Mouse (Mus musculus): ENCODE results near the gene Aurkb. TPM values are rescaled to one million over a fixed set of nuclear protein-coding genes. Genes with fewer than 3 reads are reported as not detected.
A peak's percentile ranks its signal among the peaks of the same experiment; 100 is the strongest.
"Not testable (repeated sequence)": the region's sequence is repeated elsewhere in the genome, so short reads cannot be mapped to it uniquely, and the experiment has no call there.

Gene Aurkb
- polyA plus RNA-seq (2014; fragmentation: Nextera tagmentation; extraction: Ambion mirVana) = 209 and 211 TPM in 2 replicates

GRCm38 (mm10) chr11:69045531-69046394 lies at the start of gene Aurkb:
Gene Aurkb (plus strand): TSS chr11:69045647.
- ATAC-seq (ENCODE audit: insufficient read depth) = peak; percentile 73
- Histone ChIP-seq H3K4me2 (peak within 1 kb of the TSS; percentile 91), H3K9ac (peak within 1 kb of the TSS; percentile 87), H3K27ac (ENCODE audit: low read depth) (peak within 1 kb of the TSS; percentile 98), H3K4me1 (ENCODE audit: insufficient read depth) (peaks cover 13% of the 10 kb centered on the region), H3K9me3 (ENCODE audit: low read depth, low read length) (no peaks in the 10 kb centered on the region), H3K27me3 (ENCODE audit: insufficient read depth, low read length) (no peaks in the 10 kb centered on the region), H3K4me3 (ENCODE audit: low read depth, low read length) (peak within 1 kb of the TSS; percentile 90), H3K36me3 (ENCODE audit: insufficient read depth) (peaks cover 35% of the 10 kb centered on the region)
- WGBS = under 1% methylated on average over 54 of the region's 54 CpGs
- TF ChIP-seq CTCF (IDR thresholded peaks at IDR 0.05; ENCODE audit: low read depth) = no peak; the same call in none of the 2 replicates
- peak; percentile 98 for DNase-seq

- ATAC-seq (ENCODE audit: insufficient read depth) (no peak), DNase-seq (no peak)
- Histone ChIP-seq H3K4me3 (ENCODE audit: low read depth, low read length) (no peak overlapping the region), H3K27me3 (ENCODE audit: insufficient read depth, low read length) (no peaks in the 10 kb centered on the region), H3K4me1 (ENCODE audit: insufficient read depth) (no peaks in the 10 kb centered on the region), H3K27ac (ENCODE audit: low read depth) (no peak overlapping the region), H3K36me3 (ENCODE audit: insufficient read depth) (peaks cover 98% of the 10 kb centered on the region), H3K9me3 (ENCODE audit: low read depth, low read length) (no peaks in the 10 kb centered on the region), H3K4me2 (no peak overlapping the region), H3K9ac (no peak overlapping the region)
- 80% methylated on average over 4 of the region's 4 CpGs for WGBS
- no peak for TF ChIP-seq CTCF (IDR thresholded peaks at IDR 0.05; ENCODE audit: low read depth)
Observed at GRCm38 (mm10) chr11:68997080-68997479, 48.4 kb upstream of the Aurkb start.

DNA sequence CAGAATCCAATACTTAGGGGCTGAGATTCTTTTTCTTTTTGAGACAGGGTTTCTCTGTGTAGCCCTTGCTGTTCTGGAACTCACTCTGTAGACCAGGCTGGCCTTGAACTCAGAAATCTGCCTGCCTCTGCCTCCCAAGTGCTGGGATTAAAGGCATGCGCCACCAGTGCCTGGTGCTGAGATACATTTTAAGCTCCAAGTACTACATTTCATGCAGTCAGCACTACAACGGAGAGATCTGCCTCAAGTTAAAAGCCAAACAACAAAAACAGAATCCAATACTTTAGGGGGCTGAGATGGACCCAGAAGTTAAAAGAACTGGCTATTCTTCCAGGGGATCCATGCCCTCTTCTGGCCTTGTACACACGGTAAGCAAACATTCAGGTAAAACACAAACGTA lies 42.7 kb upstream of the Aurkb start:
- 91% methylated on average over 4 of the region's 4 CpGs for WGBS
- H3K9me3 ChIP-seq (ENCODE audit: low read depth, low read length); H3K4me2 ChIP-seq; ATAC-seq (ENCODE audit: insufficient read depth); H3K4me3 ChIP-seq (ENCODE audit: low read depth, low read length); H3K27me3 ChIP-seq (ENCODE audit: insufficient read depth, low read length); DNase-seq; H3K9ac ChIP-seq; H3K27ac ChIP-seq (ENCODE audit: low read depth); H3K4me1 ChIP-seq (ENCODE audit: insufficient read depth): not testable (repeated sequence)
- H3K36me3 ChIP-seq (ENCODE audit: insufficient read depth) = peaks cover 56% of the 10 kb centered on the region

DNA sequence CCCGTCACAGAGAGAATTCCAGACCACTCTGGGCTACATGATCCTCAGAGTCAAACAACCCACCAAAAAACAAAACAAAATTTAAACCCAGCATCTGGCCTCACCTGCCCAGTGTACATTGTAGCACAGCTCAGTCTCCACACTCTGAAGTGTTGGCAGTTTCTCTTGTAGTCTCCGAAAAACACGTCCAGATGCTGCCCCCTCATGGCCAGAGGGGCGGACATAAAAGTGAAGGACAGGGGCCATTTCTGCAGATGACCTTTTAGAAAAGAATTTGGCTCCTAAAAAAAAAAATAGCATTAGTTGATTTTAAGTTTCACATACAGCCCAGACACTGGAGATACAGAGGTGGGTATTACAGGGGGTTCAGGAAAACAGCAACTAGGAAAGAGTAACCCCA lies 41.9 kb upstream of the Aurkb start:
- DNase-seq (peak; percentile 48), ATAC-seq (ENCODE audit: insufficient read depth) (no peak)
- Histone ChIP-seq H3K36me3 (ENCODE audit: insufficient read depth) (peaks cover 48% of the 10 kb centered on the region), H3K27me3 (ENCODE audit: insufficient read depth, low read length) (no peaks in the 10 kb centered on the region), H3K4me1 (ENCODE audit: insufficient read depth) (no peaks in the 10 kb centered on the region), H3K9me3 (ENCODE audit: low read depth, low read length) (no peaks in the 10 kb centered on the region), H3K27ac (ENCODE audit: low read depth) (no peak overlapping the region), H3K4me2 (no peak overlapping the region), H3K9ac (no peak overlapping the region), H3K4me3 (ENCODE audit: low read depth, low read length) (no peak overlapping the region)
- TF ChIP-seq CTCF (IDR thresholded peaks at IDR 0.05; ENCODE audit: low read depth) = 0 out of 2 replicates have a peak, but pooled peaks have one; percentile 29
- WGBS = 55% methylated on average over 4 of the region's 4 CpGs

DNA sequence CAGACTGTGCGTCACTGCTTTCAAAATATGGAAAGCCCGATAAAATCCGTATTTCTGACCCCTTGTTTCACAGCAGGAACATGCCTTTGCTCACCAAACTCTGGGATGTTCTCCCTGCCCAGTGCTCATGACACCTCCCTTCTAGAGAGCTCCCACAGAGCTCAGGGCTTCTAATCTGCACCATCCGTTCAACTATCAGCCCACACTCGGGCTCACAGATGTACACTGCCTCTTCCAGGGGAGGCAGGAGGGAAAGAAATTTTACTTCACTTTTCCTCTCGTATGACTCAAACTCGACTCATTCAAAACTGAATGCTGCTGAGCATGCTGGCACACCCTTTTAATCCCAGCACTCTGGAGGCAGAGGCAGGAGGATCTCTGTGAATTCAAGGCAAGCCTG lies 40.3 kb upstream of the Aurkb start:
- no peak for DNase-seq
- Histone ChIP-seq H3K4me2 (no peak overlapping the region), H3K27me3 (ENCODE audit: insufficient read depth, low read length) (no peaks in the 10 kb centered on the region), H3K4me3 (ENCODE audit: low read depth, low read length) (no peak overlapping the region), H3K4me1 (ENCODE audit: insufficient read depth) (no peaks in the 10 kb centered on the region), H3K9ac (no peak overlapping the region), H3K9me3 (ENCODE audit: low read depth, low read length) (no peaks in the 10 kb centered on the region), H3K27ac (ENCODE audit: low read depth) (no peak overlapping the region), H3K36me3 (ENCODE audit: insufficient read depth) (peaks cover 32% of the 10 kb centered on the region)
- WGBS = 88% methylated on average over 7 of the region's 7 CpGs
- no peak for ATAC-seq (ENCODE audit: insufficient read depth)
- TF ChIP-seq CTCF (IDR thresholded peaks at IDR 0.05; ENCODE audit: low read depth) = no peak

DNA sequence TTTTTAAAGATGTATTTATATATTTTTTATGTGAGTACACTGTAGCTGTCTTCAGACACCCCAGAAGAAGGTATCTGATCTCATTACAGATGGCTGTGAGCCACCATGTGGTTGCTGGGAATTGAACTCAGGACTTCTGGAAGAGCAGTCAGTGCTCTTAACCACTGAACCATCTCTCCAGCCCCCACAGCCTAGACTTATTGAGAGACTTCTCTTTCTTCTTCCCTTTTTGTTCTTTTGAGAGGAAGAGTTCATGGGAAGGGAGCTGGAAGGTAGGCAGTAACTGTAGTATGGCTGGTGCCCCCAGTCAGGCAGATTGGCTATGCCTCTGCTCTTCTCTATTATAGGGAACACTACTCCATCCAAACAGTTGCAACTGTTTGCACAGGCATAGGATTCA lies 38.9 kb upstream of the Aurkb start:
- H3K9me3 ChIP-seq (ENCODE audit: low read depth, low read length); H3K27me3 ChIP-seq (ENCODE audit: insufficient read depth, low read length); H3K27ac ChIP-seq (ENCODE audit: low read depth); H3K9ac ChIP-seq; H3K4me3 ChIP-seq (ENCODE audit: low read depth, low read length); ATAC-seq (ENCODE audit: insufficient read depth); DNase-seq; H3K4me1 ChIP-seq (ENCODE audit: insufficient read depth); H3K4me2 ChIP-seq: not testable (repeated sequence)
- H3K36me3 ChIP-seq (ENCODE audit: insufficient read depth) = peaks cover 18% of the 10 kb centered on the region

DNA sequence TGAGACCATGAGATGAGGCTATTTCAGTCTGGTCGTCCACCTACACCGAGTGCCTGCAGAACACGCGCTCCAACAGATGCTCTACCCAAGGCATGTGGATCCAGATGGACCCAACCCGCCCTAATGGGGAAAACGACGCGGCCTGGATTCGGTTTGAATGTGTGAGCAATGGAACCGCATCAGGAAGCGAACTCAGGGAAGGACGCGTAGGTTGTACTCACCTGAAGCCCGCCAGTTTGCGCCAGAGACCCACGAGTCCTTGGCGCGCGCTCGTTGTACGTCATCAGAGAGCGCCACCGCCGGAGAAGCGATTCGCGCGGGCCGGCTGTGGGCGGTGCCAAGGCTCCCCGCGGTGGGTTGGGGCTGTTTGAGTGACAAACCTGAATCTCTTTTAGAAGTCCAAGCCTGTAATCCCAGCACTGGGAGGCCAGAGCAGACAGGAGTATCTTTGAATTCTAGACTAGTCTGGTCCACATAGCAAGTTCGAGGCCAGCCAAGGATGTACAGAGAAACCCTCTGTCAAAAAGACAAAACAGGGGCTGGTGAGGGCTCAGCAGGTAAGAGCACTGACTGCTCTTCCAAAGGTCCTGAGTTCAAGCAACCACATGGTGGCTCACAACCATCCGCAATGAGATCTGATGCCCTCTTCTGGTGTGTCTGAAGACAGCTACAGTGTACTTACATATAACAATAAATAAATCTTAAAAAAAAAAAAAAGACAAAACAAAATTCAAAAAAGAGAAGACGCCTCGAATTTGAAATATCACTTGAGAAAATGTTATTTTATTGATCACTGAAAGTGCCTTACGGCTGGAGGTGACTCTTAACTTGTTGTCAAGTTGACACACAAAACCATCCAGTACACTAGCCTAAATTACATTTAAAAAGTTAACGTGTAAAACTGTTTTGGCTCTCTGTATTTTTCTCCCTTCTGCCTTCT lies 37.0 kb upstream of the Aurkb start, which contains the start of gene Pfas:
Gene Pfas (minus strand): TSS at position 279 of the 940 bp plus-strand sequence.
- H3K4me1 ChIP-seq (ENCODE audit: insufficient read depth) = no peaks in the 10 kb centered on the region
- TF ChIP-seq CTCF (IDR thresholded peaks at IDR 0.05; ENCODE audit: low read depth) = peak; percentile 7; the same call in 1 of the 2 replicates
- ATAC-seq (ENCODE audit: insufficient read depth) (peak; percentile 92), DNase-seq (peak; percentile 99)
- 0 out of 2 replicates have a peak within 1 kb of the TSS, but pooled peaks have one; percentile 52 for H3K27ac ChIP-seq (ENCODE audit: low read depth)
- peaks cover 2% of the 10 kb centered on the region; the same call in 1 of the 2 replicates for H3K36me3 ChIP-seq (ENCODE audit: insufficient read depth)
- H3K4me2 ChIP-seq = peak within 1 kb of the TSS; percentile 63
- H3K27me3 ChIP-seq (ENCODE audit: insufficient read depth, low read length) = no peaks in the 10 kb centered on the region
- peak within 1 kb of the TSS; percentile 61 for H3K4me3 ChIP-seq (ENCODE audit: low read depth, low read length)
- peak within 1 kb of the TSS; percentile 64 for H3K9ac ChIP-seq
- 10% methylated on average over 38 of the region's 38 CpGs for WGBS
- H3K9me3 ChIP-seq (ENCODE audit: low read depth, low read length) = no peaks in the 10 kb centered on the region
